Mouse (Mus musculus) liver, postnatal 0 days (tissue): Measurements from ENCODE around the gene Rere.

Source experiments
- CTCF ChIP-seq: sonication (generic); IDR thresholded peaks from 2 replicates; pipeline ENCODE4 v1.5.1; 2016; ENCODE audit warnings: antibody characterized with exemption, low read depth
- EP300 ChIP-seq: IDR thresholded peaks from 2 replicates; pipeline ENCODE4 v1.6.1; 2016; ENCODE audit warnings: antibody characterized with exemption, low read depth, mild to moderate bottlenecking

GRCm38 (mm10) chr4:150302726-150303125 is 21.3 kb downstream of the Rere start:
- TF ChIP-seq CTCF = no peak
- TF ChIP-seq EP300 = no peak
